Mouse (Mus musculus) thymus, postnatal 10 days (tissue): Measurements from ENCODE around the gene Ripor3.

Experiments used
- DNase-seq, 2 experiments: peaks; one replicate each; pipeline ENCODE4 v3.0.0; 2021; ENCODE audit warnings: low spot score in 2 of 2

The Ripor3 gene

GRCm38 (mm10) chr2:167932727-167933231 lies 77.6 kb downstream of the Ripor3 start:
- peak in 1 of 2 experiments; percentile 28 for DNase-seq

DNA sequence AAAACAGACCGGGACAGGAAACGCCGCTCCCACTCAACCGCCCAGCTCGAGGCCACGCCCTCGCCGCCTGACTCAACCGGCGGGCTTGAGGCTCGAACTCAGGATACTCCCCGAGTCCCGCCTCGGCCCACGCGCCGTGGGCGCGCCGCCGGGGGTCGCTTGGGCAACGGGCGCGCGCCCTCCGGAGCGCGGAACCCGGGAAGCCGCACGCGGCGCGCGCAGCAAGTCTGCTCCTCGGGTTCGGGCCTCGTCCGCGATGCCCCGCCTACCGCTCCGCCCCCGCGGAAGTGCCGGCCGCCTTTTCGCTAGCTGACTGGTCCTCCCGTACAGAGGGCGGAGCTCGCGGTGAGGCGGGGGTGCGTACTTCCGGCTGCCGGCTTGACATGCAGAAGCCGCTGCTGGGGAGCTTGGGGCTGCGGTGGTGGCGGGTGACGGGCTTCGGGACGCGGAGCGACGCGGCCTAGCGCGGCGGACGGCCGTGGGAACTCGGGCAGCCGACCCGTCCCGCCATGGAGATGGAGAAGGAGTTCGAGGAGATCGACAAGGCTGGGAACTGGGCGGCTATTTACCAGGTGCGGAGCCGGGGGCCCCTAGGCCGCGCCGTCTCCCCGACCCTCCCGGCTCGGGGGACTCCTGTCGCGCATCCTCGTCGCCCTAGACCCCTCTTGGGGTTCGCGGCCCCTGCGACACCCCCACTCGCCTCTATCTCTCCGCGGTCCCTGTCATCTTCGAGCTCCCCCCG lies 78.3 kb downstream of the Ripor3 start, which contains the start of gene Ptpn1:
Ptpn1 (plus strand) TSS at position 73 of the 742 bp plus-strand sequence.
- peak; percentile 99 for DNase-seq

- no peak for DNase-seq
Measured at GRCm38 (mm10) chr2:167930975-167931374, 79.4 kb downstream of the Ripor3 start.
